In genomic region chr1:85959129-85959888, GRCm38 (mm10) we compare ENCODE assay signal across 16 mouse cellular contexts. TPM values are rescaled to one million over a fixed set of nuclear protein-coding genes. Genes with fewer than 3 reads are reported as not detected.
DNase-seq lines count a peak whose midpoint lies in the region; ATAC-seq lines count a peak whose summit lies in the region.
"Had no signal": no experiment of that assay in that cellular context is flagged by ENCODE, and none has a peak within 500 bp of the region (broad histone marks: within the 10 kb centered on the region; RNA-seq: fewer than 3 reads in every experiment).

No protein-coding gene starts in this region.

- H3K4me3 ChIP-seq in heart, embryonic 16.5 days (ENCODE audit: low read length): no peak overlapping the region
- H3K4me3 ChIP-seq in embryonic facial prominence, embryonic 14.5 days (ENCODE audit: low read depth, low read length): no peak overlapping the region
- no peak overlapping the region for H3K4me3 ChIP-seq in stomach, embryonic 16.5 days (replicated peaks; ENCODE audit: low read length)
- H3K4me3 ChIP-seq: forebrain, embryonic 10.5 days; heart, adult 2 months; limb, embryonic 15.5 days; neural tube, embryonic 15.5 days had no signal

- H3K4me2 ChIP-seq in heart, embryonic 16.5 days (ENCODE audit: low read depth, low read length): no peak overlapping the region
- no peak overlapping the region for H3K4me2 ChIP-seq in embryonic facial prominence, embryonic 14.5 days (ENCODE audit: low read depth, low read length)
- no peak overlapping the region for H3K4me2 ChIP-seq in stomach, embryonic 16.5 days (ENCODE audit: low read depth, low read length)
- H3K4me2 ChIP-seq: limb, embryonic 15.5 days; neural tube, embryonic 15.5 days had no signal

- H3K27ac ChIP-seq in heart, embryonic 16.5 days (ENCODE audit: low read length): peak overlapping the region; percentile 83
- peak overlapping the region; percentile 39; the same call in 1 of the 2 replicates for H3K27ac ChIP-seq in embryonic facial prominence, embryonic 14.5 days (replicated peaks; ENCODE audit: low read depth, low read length)
- peak overlapping the region; percentile 32 for H3K27ac ChIP-seq in stomach, embryonic 16.5 days (ENCODE audit: low read length)
- H3K27ac ChIP-seq: forebrain, embryonic 10.5 days; heart, adult 2 months; limb, embryonic 15.5 days; neural tube, embryonic 15.5 days had no signal

- H3K36me3 ChIP-seq in heart, embryonic 16.5 days (ENCODE audit: control insufficient read depth, insufficient read depth): no peaks in the 10 kb centered on the region
- H3K36me3 ChIP-seq in embryonic facial prominence, embryonic 14.5 days (ENCODE audit: control insufficient read depth, insufficient read depth, low read length): no peaks in the 10 kb centered on the region
- H3K36me3 ChIP-seq in stomach, embryonic 16.5 days (ENCODE audit: control insufficient read depth, insufficient read depth, low read length): no peaks in the 10 kb centered on the region
- H3K36me3 ChIP-seq: forebrain, embryonic 10.5 days; limb, embryonic 15.5 days; neural tube, embryonic 15.5 days had no signal

- DNase-seq in heart, postnatal 36 days: no peak
- peak; percentile 59 for DNase-seq in embryonic facial prominence, embryonic 14.5 days (ENCODE audit: low spot score)
- no peak for DNase-seq in cerebellum, adult 11 months
- no peak for DNase-seq in kidney, adult 11 months
- DNase-seq in embryo, embryonic 10 days (ENCODE audit: low spot score): no peak
- DNase-seq: cerebellum, adult 11-12 months; heart, adult 2 months; kidney, postnatal 36 days had no signal

- H3K9me3 ChIP-seq in heart, embryonic 16.5 days (replicated peaks; ENCODE audit: control insufficient read depth, low read length): no peaks in the 10 kb centered on the region
- no peaks in the 10 kb centered on the region for H3K9me3 ChIP-seq in embryonic facial prominence, embryonic 14.5 days (ENCODE audit: control insufficient read depth, low read length)
- H3K9me3 ChIP-seq in stomach, embryonic 16.5 days (replicated peaks; ENCODE audit: control insufficient read depth, low read length): no peaks in the 10 kb centered on the region
- H3K9me3 ChIP-seq: forebrain, embryonic 10.5 days; limb, embryonic 15.5 days; neural tube, embryonic 15.5 days had no signal

- peaks cover 42% of the 10 kb centered on the region for H3K4me1 ChIP-seq in heart, embryonic 16.5 days (ENCODE audit: control insufficient read depth, insufficient read depth, low read length)
- H3K4me1 ChIP-seq in embryonic facial prominence, embryonic 14.5 days (ENCODE audit: control insufficient read depth, insufficient read depth, low read length): peaks cover 21% of the 10 kb centered on the region; the same call in 1 of the 2 replicates
- H3K4me1 ChIP-seq in stomach, embryonic 16.5 days (ENCODE audit: control insufficient read depth, insufficient read depth, low read length): peaks cover 34% of the 10 kb centered on the region
- H3K4me1 ChIP-seq: forebrain, embryonic 10.5 days; neural tube, embryonic 15.5 days had no signal

- 59% methylated on average over 6 of the region's 6 CpGs for WGBS in heart, embryonic 16.5 days
- whole genome bisulfite sequencing in embryonic facial prominence, embryonic 14.5 days: 53% methylated on average over 6 of the region's 6 CpGs
- 51% methylated on average over 6 of the region's 6 CpGs for WGBS in stomach, embryonic 16.5 days

- H3K9ac ChIP-seq in heart, embryonic 16.5 days (ENCODE audit: low read length): no peak overlapping the region
- H3K9ac ChIP-seq in embryonic facial prominence, embryonic 14.5 days (ENCODE audit: low read depth, low read length): no peak overlapping the region
- H3K9ac ChIP-seq in stomach, embryonic 16.5 days (ENCODE audit: low read length): no peak overlapping the region
- H3K9ac ChIP-seq: limb, embryonic 15.5 days; neural tube, embryonic 15.5 days had no signal

- no peak for ATAC-seq in heart, embryonic 16.5 days (replicated peaks; ENCODE audit: extremely low read depth, insufficient read depth, low FRiP score)
- ATAC-seq in CD4-positive, CD25-positive, alpha-beta regulatory T cell, adult 4 months: peak; percentile 71
- ATAC-seq in embryonic facial prominence, embryonic 14.5 days (ENCODE audit: low read depth): peak; percentile 54; the same call in 1 of the 2 replicates
- 0 out of 2 replicates have a peak, but pooled peaks have one; percentile 6 for ATAC-seq in stomach, embryonic 16.5 days (ENCODE audit: insufficient read depth, low FRiP score)

- H3K27me3 ChIP-seq in heart, embryonic 16.5 days (ENCODE audit: control insufficient read depth, insufficient read depth, low read length): no peaks in the 10 kb centered on the region
- no peaks in the 10 kb centered on the region for H3K27me3 ChIP-seq in embryonic facial prominence, embryonic 14.5 days (replicated peaks; ENCODE audit: control insufficient read depth, insufficient read depth, low read length)
- no peaks in the 10 kb centered on the region for H3K27me3 ChIP-seq in stomach, embryonic 16.5 days (ENCODE audit: control insufficient read depth, insufficient read depth, low read length)
- H3K27me3 ChIP-seq: limb, embryonic 15.5 days; neural tube, embryonic 15.5 days had no signal

- intact Hi-C loops in heart, postnatal 36 days (cut with DNase I): no loop called here

RNA-seq across cellular contexts. Expression of gene Gpr55, which starts 1.5 kb away (rescaled TPM):
- 0.09 and 0.18 TPM in 2 replicates for polyA plus RNA-seq in heart, embryonic 16.5 days (2015; fragmentation: Nextera tagmentation; extraction: Ambion mirVana)
- not detected for total RNA-seq in heart, postnatal 36 days (2021)
- polyA plus RNA-seq in CD4-positive, CD25-positive, alpha-beta regulatory T cell, adult 4 months (2017; shearing (Covaris generic)): 10 to 100 TPM in 1 of 2 experiments, 1 to 10 TPM in 1; 2.7 to 10.2 TPM
- not detected in 2 replicates for polyA plus RNA-seq in embryonic facial prominence, embryonic 14.5 days (2014; fragmentation: Nextera tagmentation; extraction: Ambion mirVana)
- 0.04 and 0.10 TPM in 2 replicates for polyA plus RNA-seq in stomach, embryonic 16.5 days (2015; fragmentation: Nextera tagmentation; extraction: Ambion mirVana)
- total RNA-seq: heart, adult 2 months had no signal
- polyA plus RNA-seq: forebrain, embryonic 10.5 days; heart, adult 2 months had no signal

RNA-seq across cellular contexts. Expression of gene 4933407L21Rik, which starts 31.0 kb away (rescaled TPM):
- polyA plus RNA-seq in heart, embryonic 16.5 days (2015; fragmentation: Nextera tagmentation; extraction: Ambion mirVana): 0.09 and 0.21 TPM in 2 replicates
- not detected for total RNA-seq in heart, postnatal 36 days (2021)
- polyA plus RNA-seq in CD4-positive, CD25-positive, alpha-beta regulatory T cell, adult 4 months (2017; shearing (Covaris generic)): 1 to 10 TPM in 1 of 2 experiments, under 1 TPM in 1; 0.47 to 1.0 TPM
- 0.43 and 0.54 TPM in 2 replicates for polyA plus RNA-seq in embryonic facial prominence, embryonic 14.5 days (2014; fragmentation: Nextera tagmentation; extraction: Ambion mirVana)
- polyA plus RNA-seq in stomach, embryonic 16.5 days (2015; fragmentation: Nextera tagmentation; extraction: Ambion mirVana): 0.44 and 0.51 TPM in 2 replicates
- total RNA-seq: heart, adult 2 months had no signal
- polyA plus RNA-seq: heart, adult 2 months had no signal

RNA-seq across cellular contexts. Expression of gene Spata3, which starts 57.3 kb away (rescaled TPM):
- not detected in 2 replicates for polyA plus RNA-seq in heart, embryonic 16.5 days (2015; fragmentation: Nextera tagmentation; extraction: Ambion mirVana)
- total RNA-seq in heart, postnatal 36 days (2021): not detected
- not detected for polyA plus RNA-seq in CD4-positive, CD25-positive, alpha-beta regulatory T cell, adult 4 months (2017; shearing (Covaris generic))
- polyA plus RNA-seq in embryonic facial prominence, embryonic 14.5 days (2014; fragmentation: Nextera tagmentation; extraction: Ambion mirVana): not detected in 2 replicates
- polyA plus RNA-seq in stomach, embryonic 16.5 days (2015; fragmentation: Nextera tagmentation; extraction: Ambion mirVana): not detected in 2 replicates
- total RNA-seq: adrenal gland, postnatal 4 days; heart, adult 2 months; megakaryocyte, adult 5-6 weeks had no signal
- polyA plus RNA-seq: forebrain, embryonic 10.5 days; limb, embryonic 15.5 days had no signal

Comparison
In these comparisons a context has a peak if more than half of its experiments do, and no peak if none do; other contexts are left out.
1. H3K27ac ChIP-seq: peak in every context shown above with its lines; median percentile 83 in heart, embryonic 16.5 days; 39 in embryonic facial prominence, embryonic 14.5 days; 32 in stomach, embryonic 16.5 days.